Mouse (Mus musculus) c-Kit-positive CD71-positive TER-119-negative erythroid progenitor cells, embryonic 14.5 days (primary cell): Measurements from ENCODE around the gene Dhx32.

Source experiments
- DNase-seq: peaks from one replicate; pipeline ENCODE4 v3.0.0-alpha.2; 2013; ENCODE audit warnings: low read depth

Gene Dhx32

DNA sequence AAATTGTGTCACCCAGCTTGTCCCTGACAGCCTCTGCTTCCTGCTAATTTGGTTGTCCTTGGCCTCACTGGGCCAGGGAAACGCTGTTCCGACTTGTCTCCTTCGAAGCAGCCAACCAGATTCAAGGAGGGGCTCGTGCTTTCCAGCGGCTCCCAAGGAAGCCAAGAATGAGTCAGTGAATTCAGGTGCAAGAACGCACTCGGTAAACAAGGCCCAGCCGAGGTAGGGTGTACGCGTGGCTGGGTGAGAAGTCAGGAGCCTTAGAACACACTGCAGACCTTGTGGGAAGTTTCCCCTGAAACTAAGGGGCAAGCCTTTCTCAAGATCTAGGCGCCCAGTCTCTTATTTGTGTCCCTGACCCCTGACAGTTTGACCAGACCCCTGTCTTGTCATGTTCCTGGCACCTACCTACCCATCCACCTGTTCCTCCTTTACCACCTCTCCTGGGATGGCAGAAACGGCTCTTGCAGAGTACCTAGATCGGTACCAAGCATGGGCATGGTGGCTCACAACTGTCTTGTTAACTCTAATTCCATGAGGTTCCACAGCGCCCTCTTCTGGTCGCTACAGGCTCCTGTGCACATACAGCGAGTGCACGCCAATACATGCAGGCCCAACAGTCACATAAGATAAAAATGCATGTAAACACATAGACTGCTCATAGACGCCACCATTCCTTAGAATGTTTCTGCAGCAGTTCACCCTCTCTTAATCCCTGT, at the start of gene Dhx32:
Gene Dhx32, minus strand, starts transcription at position 10 of the 719 bp plus-strand sequence.
- peak; percentile 83 for DNase-seq

GRCm38 (mm10) chr7:133829579-133829978, 47.1 kb upstream of the Dhx32 start:
- no peak for DNase-seq

DNA sequence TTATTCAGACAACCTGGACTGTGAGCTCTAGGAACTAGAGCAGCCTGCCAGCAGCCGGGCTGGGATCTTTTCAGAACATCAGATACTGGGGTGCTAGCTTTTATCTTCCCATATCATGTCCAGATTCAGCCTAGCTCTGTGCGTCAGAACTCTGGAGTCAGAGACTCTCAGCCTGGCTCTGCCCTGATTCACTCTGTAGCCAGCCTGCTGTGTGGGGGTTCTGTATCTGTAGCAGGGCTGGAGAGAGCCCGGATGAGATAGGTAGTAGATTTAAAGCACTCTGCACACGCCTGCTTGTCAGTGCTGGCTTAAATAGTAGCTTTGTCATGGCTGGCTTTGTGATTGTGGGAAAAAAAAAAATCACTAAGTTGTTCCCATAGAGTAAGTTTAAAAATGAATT, 46.0 kb upstream of the Dhx32 start:
- no peak for DNase-seq

DNA sequence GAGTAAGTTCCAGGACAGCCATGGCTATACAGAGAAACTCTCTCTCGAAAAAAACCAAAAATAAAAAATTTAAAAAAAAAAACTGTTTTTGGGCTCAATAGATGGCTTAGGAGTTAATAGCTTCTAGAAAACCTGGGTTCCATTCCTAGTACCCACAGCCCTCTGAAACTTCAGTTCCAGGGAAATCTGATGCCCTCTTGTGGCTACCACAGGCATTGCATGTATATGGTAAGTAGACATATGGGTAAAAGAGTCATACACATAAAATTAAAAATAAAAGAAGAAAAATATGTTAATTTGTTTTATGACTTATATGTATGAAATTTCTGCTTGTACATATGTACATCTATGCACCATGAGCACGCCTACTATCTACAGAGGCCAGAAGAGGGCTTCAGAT, 42.1 kb upstream of the Dhx32 start:
- peak; percentile 10 for DNase-seq

DNA sequence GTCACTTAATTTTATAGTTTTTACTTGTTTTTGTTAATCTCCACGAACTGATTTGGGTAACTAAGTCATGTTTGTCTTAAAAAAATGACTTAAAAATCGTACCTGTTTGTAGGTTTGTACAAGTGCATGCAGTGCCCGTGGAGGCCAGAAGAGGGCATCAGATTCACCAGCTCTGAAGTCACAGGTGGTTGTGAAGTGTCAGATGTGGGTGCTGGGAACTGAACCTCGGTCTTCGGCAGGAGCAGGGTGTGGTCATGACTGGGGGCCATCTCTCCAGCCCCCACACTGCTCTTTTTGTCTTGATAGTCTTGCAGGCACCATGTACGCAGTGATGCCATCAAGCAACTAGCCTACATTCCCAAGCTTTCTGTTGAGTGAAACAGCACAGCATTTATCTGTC, 41.2 kb upstream of the Dhx32 start:
- no peak for DNase-seq

DNA sequence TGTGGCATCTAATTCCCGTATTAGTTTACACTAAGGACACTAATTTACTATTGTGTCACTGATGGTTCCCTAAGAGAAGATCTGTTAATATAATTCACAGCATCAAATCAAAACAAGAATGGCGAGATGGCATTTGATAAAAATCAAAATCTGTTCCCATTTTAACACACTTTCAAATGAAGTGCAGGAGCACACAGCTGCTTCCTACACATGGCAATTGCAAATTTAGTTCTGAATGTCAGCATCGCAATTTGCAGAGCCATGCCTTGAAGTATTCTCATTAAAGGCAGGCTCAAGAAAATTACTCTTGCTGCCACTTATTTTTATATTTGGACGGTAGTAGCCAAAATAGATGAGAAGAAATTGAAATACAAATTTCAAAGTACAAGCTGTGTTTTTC, 30.8 kb upstream of the Dhx32 start:
- DNase-seq, result no peak

DNA sequence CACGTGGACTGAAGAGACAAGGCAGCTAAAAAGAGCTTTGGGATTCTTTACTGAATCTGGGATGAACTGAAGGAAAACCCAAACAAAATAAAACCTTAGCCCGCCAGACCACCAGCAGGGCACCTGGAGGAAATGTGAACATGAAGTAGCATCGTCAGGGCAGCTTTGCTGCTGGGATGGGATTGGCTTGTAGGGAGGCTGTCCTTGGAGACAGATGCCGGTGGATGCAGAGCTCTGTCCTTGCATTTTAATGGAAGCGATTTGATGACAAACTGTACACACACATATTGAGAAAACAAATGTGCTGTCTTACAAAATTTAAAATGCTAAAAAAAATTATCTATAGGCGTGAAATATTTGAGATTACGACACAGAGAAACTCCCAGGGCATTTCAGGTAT, 30.4 kb upstream of the Dhx32 start:
- DNase-seq, result no peak

- peak; percentile 10 for DNase-seq
Measured at GRCm38 (mm10) chr7:133805614-133806175, 23.2 kb upstream of the Dhx32 start.

DNA sequence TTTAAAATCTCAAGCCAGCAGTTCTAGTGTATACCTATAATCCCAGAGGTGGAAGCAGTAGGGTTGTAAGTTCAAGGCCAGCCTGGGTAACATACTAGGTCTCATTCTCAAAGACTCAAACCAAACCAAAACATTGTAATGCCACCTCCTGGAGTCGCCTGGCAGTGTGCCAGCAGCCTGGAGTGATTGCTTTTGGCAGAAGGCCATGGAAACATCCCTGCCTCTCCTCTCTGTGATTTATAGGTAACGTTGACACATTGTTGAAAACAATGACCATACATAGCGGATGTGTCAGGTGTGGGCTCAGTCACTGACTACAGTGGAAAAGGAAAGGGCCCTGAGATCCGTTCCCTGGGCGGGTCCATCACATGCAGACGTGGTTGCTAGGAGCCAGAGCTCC, 19.3 kb upstream of the Dhx32 start:
- no peak for DNase-seq

GRCm38 (mm10) chr7:133799928-133800327, 17.4 kb upstream of the Dhx32 start:
- DNase-seq, result no peak

GRCm38 (mm10) chr7:133794720-133795119, 12.2 kb upstream of the Dhx32 start:
- no peak for DNase-seq

GRCm38 (mm10) chr7:133793248-133794131, 11.0 kb upstream of the Dhx32 start:
- no peak for DNase-seq

GRCm38 (mm10) chr7:133792771-133793170, 10.2 kb upstream of the Dhx32 start:
- DNase-seq, result no peak

- no peak for DNase-seq
Measured at GRCm38 (mm10) chr7:133790608-133791229, 8.2 kb upstream of the Dhx32 start.

- DNase-seq, result no peak
Measured at GRCm38 (mm10) chr7:133790171-133790570, 7.6 kb upstream of the Dhx32 start.

DNA sequence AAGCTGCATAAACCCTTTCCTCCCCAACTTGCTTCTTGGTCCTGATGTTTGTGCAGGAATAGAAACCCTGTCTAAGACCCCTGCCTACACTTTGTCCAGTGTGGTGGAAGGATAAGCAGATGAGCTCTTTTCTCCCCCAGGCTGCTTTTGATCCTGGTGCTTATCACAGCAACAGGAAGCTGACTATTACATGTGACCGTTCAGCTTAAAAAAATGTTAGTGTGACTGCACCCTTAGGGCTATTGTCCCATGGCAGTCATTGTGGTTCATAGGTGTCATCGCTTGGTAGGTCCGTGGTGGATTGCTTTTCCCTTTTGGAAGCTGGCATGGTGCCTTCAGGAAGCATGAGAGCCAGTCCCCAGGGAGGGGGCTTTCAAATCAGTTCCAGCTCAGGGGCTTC, 5.6 kb upstream of the Dhx32 start:
- no peak for DNase-seq

DNA sequence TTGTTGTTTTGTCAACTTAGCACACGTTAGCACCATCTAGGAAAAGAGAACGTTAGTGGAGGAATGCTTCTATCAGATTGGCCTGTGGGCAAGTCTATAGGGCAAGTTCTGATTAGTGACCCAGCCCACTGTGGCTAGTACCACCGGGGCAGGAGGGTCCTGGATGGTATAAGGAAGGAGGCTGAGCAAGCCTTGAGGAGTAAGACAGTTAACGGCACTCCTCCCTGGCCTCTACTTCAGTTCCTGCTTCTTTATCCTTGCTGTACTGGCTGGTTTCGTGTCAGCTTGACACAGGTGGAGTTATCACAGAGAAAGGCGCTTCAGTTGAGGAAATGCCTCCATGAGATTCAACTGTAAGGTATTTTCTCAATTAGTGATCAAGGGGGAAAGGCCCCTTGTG, 5.0 kb upstream of the Dhx32 start:
- no peak for DNase-seq

- DNase-seq, result no peak
Measured at GRCm38 (mm10) chr7:133781991-133782390, 535 bp downstream of the Dhx32 start.

DNA sequence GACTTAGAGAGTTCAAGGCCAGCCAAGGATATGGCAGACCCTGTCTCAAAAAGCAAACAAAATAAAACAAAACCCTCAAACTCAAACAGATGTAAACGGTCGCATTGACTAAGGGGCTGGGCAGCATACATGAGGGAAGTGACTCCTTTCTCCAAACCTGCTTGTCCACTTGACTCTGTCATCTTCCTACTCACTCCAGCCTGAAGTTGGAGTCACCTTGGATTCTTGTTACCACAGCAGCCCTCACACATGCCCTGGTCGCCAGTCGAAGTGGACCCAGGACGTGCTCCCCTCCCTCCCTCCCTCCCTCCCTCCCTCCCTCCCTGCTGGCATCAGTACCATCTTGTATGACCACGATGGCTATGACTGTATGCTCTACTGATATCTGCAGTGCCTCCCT, 943 bp downstream of the Dhx32 start:
- no peak for DNase-seq

GRCm38 (mm10) chr7:133776626-133776996, 5.9 kb downstream of the Dhx32 start, which contains the start of gene Fank1:
TSS of gene Fank1 (plus strand) at chr7:133776861.
- DNase-seq, result peak; percentile 82

GRCm38 (mm10) chr7:133775796-133776625, 6.5 kb downstream of the Dhx32 start:
- DNase-seq, result peak; percentile 13

- no peak for DNase-seq
Measured at GRCm38 (mm10) chr7:133775179-133775578, 7.3 kb downstream of the Dhx32 start.
